Mouse (Mus musculus): Measurements from ENCODE around the gene Tfap4. TPM values are rescaled to one million over a fixed set of nuclear protein-coding genes. Genes with fewer than 3 reads are reported as not detected.

Tfap4 gene
- total RNA-seq, 2 experiments from 2014 or later = 41.2 to 53.9 TPM

GRCm38 (mm10) chr16:4521735-4522530 is 37.7 kb downstream of the Tfap4 start:
- no peak for ATAC-seq (replicated peaks; ENCODE audit: poor library complexity)

- ATAC-seq (replicated peaks; ENCODE audit: poor library complexity) = no peak
These were observed 38.5 kb downstream of the Tfap4 start for GRCm38 (mm10) chr16:4521074-4521667.

GRCm38 (mm10) chr16:4520673-4521072 is 39.0 kb downstream of the Tfap4 start:
- ATAC-seq (replicated peaks; ENCODE audit: poor library complexity) = no peak

- no peak for ATAC-seq (replicated peaks; ENCODE audit: poor library complexity)
These were observed 39.8 kb downstream of the Tfap4 start for GRCm38 (mm10) chr16:4519825-4520224.

GRCm38 (mm10) chr16:4519157-4519556 is 40.5 kb downstream of the Tfap4 start:
- peak; percentile 88 for ATAC-seq (replicated peaks; ENCODE audit: poor library complexity)

- no peak for ATAC-seq (replicated peaks; ENCODE audit: poor library complexity)
These were observed 41.7 kb downstream of the Tfap4 start for GRCm38 (mm10) chr16:4517906-4518305.

GRCm38 (mm10) chr16:4514383-4514782 is 45.3 kb downstream of the Tfap4 start:
- ATAC-seq (replicated peaks; ENCODE audit: poor library complexity) = no peak

- peak; percentile 68 for ATAC-seq (replicated peaks; ENCODE audit: poor library complexity)
These were observed 46.8 kb downstream of the Tfap4 start for GRCm38 (mm10) chr16:4512661-4513438.

GRCm38 (mm10) chr16:4511371-4511770 is 48.3 kb downstream of the Tfap4 start:
- ATAC-seq (replicated peaks; ENCODE audit: poor library complexity) = no peak

GRCm38 (mm10) chr16:4506181-4506580 is 53.5 kb downstream of the Tfap4 start:
- no peak for ATAC-seq (replicated peaks; ENCODE audit: poor library complexity)

- no peak for ATAC-seq (replicated peaks; ENCODE audit: poor library complexity)
These were observed 56.2 kb downstream of the Tfap4 start for GRCm38 (mm10) chr16:4503495-4503894.

GRCm38 (mm10) chr16:4502568-4502967 is 57.1 kb downstream of the Tfap4 start:
- no peak for ATAC-seq (replicated peaks; ENCODE audit: poor library complexity)

GRCm38 (mm10) chr16:4501703-4502102 is 58.0 kb downstream of the Tfap4 start:
- no peak for ATAC-seq (replicated peaks; ENCODE audit: poor library complexity)

GRCm38 (mm10) chr16:4500598-4501385 is 58.9 kb downstream of the Tfap4 start:
- peak; percentile 65 for ATAC-seq (replicated peaks; ENCODE audit: poor library complexity)

GRCm38 (mm10) chr16:4497762-4498607 is 61.7 kb downstream of the Tfap4 start:
- no peak for ATAC-seq (replicated peaks; ENCODE audit: poor library complexity)

- ATAC-seq (replicated peaks; ENCODE audit: poor library complexity) = no peak
These were observed 63.2 kb downstream of the Tfap4 start for GRCm38 (mm10) chr16:4496470-4496869.

GRCm38 (mm10) chr16:4495861-4496260 is 63.8 kb downstream of the Tfap4 start:
- ATAC-seq (replicated peaks; ENCODE audit: poor library complexity) = no peak
